ENCODE assay signal across 7 mouse cellular contexts in genomic region chr4:140084521-140085011, GRCm38 (mm10).
A peak's percentile ranks its signal among the peaks of the same experiment; 100 is the strongest.
DNase-seq lines count a peak whose midpoint lies in the region; ATAC-seq and TF ChIP-seq lines count a peak whose summit lies in the region.

No protein-coding gene starts in this region.

- H3K9ac ChIP-seq in midbrain, postnatal 0 days (replicated peaks; ENCODE audit: low read length, poor library complexity, severe bottlenecking): no peak overlapping the region

- no peak overlapping the region for H3K4me2 ChIP-seq in midbrain, postnatal 0 days (ENCODE audit: low read depth, low read length, poor library complexity, severe bottlenecking)

- no peak for TF ChIP-seq CTCF in layer of hippocampus, adult 2 months (conservative IDR thresholded peaks at IDR 0.05)
- TF ChIP-seq CTCF in midbrain, postnatal 0 days (IDR thresholded peaks at IDR 0.05): no peak

- no peaks in the 10 kb centered on the region for H3K27me3 ChIP-seq in midbrain, postnatal 0 days (ENCODE audit: insufficient read depth, low read length)

- no peaks in the 10 kb centered on the region for H3K9me3 ChIP-seq in midbrain, postnatal 0 days (ENCODE audit: low read length)

- peak; percentile 33 to 50 for DNase-seq in layer of hippocampus, adult 2 months (ENCODE audit: low spot score in 2 of 2)
- no peak for DNase-seq in layer of hippocampus, postnatal 10 days (ENCODE audit: low spot score in 2 of 2)
- DNase-seq in cerebellum, adult 9-10 months: peak; percentile 76
- DNase-seq in heart, adult 8-10 months (ENCODE audit: low spot score): peak; percentile 38
- DNase-seq in midbrain, postnatal 0 days (ENCODE audit: low spot score): peak; percentile 26
- no peak for DNase-seq in thymus, adult 18-20 months
- DNase-seq in layer of hippocampus, postnatal 25 days (ENCODE audit: extremely low spot score in 1 of 2, low spot score in 1 of 2): no peak

- 40% methylated on average over 11 of the region's 11 CpGs for WGBS in midbrain, postnatal 0 days

- H3K27ac ChIP-seq in layer of hippocampus, adult 2 months: peak overlapping the region; percentile 73
- H3K27ac ChIP-seq in midbrain, postnatal 0 days (ENCODE audit: low read depth, low read length): peak overlapping the region; percentile 1; the same call in 1 of the 2 replicates

- H3K4me3 ChIP-seq in layer of hippocampus, adult 2 months: no peak overlapping the region
- H3K4me3 ChIP-seq in midbrain, postnatal 0 days (ENCODE audit: low read depth, low read length): no peak overlapping the region

- ATAC-seq in midbrain, postnatal 0 days (ENCODE audit: low FRiP score): no peak

- H3K36me3 ChIP-seq in midbrain, postnatal 0 days (ENCODE audit: insufficient read depth, low read length): no peaks in the 10 kb centered on the region

- 0 out of 2 replicates have a peak, but pooled peaks cover 8% of the 10 kb centered on the region for H3K4me1 ChIP-seq in midbrain, postnatal 0 days (ENCODE audit: insufficient read depth, low read length)

Comparison
In these comparisons a context has a peak if more than half of its experiments do, and no peak if none do; other contexts are left out.
1. DNase-seq: peak in layer of hippocampus, adult 2 months (2 of 2), cerebellum, adult 9-10 months (single experiment), heart, adult 8-10 months (single experiment) and midbrain, postnatal 0 days (single experiment); none in layer of hippocampus, postnatal 10 days (0 of 2), thymus, adult 18-20 months (0 of 2) and layer of hippocampus, postnatal 25 days (0 of 2).